Mouse (Mus musculus): Measurements from ENCODE around the gene 2310009B15Rik. TPM values are rescaled to one million over a fixed set of nuclear protein-coding genes. Genes with fewer than 3 reads are reported as not detected.

The 2310009B15Rik gene
- polyA plus RNA-seq, 1 experiment from 2014 or later: 45.3 TPM

DNA sequence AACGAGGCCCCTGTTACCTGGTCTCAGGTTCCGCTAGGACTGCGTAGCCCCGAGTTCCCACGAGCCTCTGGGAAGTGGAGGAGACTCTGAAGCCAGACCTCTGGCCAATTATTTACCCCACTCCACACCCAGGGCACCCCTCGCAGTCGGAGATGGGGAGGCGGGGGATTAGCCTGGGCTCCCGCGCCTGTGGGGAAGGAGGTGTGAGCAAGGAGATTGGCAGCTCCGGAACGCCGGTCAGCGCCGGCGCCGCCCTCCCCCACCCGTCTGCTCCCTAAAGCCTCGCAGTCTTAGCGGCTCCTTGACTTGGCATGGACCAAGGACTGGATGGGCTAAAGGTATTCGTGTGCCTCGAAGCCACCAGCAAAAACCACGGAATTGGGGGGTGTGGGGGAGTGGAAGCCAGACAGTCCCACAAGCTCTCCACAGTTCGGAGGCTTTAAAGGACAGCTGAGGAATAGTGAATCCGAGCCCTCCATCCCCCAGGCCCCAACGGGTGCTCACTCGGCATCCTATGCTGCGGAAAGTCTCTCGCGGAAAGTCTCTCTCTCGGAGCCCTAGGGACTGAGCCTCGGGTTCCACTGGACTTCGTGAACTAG lies 8.0 kb downstream of the 2310009B15Rik start, which contains the start of gene Lhx9:
Gene Lhx9, minus strand, starts transcription at position 67 of the 599 bp plus-strand sequence.
- H3K27ac ChIP-seq (replicated peaks): peak within 1 kb of the TSS; percentile 47
- WGBS: 0% methylated on average over 33 of the region's 33 CpGs
- H3K27me3 ChIP-seq (ENCODE audit: low read depth, poor library complexity, severe bottlenecking): peaks cover 91% of the 10 kb centered on the region
- no peaks in the 10 kb centered on the region for H3K9me3 ChIP-seq (replicated peaks)
- H3K4me1 ChIP-seq: peaks cover 44% of the 10 kb centered on the region
- H3K36me3 ChIP-seq: peaks cover 12% of the 10 kb centered on the region
- DNase-seq (ENCODE audit: low spot score): peak; percentile 71
- H3K4me3 ChIP-seq: peak within 1 kb of the TSS; percentile 52

DNA sequence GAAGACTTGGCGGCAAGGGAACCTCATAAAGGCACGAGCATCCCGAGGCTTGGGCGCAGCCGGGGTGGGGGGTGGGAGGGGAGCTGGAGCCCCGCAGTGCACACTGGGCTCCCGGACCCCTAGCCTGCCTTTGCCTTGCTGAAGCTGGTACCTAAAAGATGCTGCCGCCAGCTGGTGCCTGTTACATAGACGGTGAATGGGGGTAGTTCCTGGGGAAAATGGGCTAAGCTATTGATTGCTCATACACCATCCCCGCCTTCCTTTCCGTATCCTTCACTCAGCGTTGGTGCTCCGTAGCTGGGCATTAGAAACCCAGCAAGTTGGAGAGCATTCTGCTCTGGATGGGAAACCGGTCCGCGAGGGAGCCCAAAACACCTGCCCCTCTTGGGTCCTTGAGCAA lies 8.6 kb downstream of the 2310009B15Rik start:
- Histone ChIP-seq H3K9me3 (replicated peaks) (no peaks in the 10 kb centered on the region), H3K27ac (replicated peaks) (peak overlapping the region; percentile 46), H3K27me3 (ENCODE audit: low read depth, poor library complexity, severe bottlenecking) (peaks cover 97% of the 10 kb centered on the region), H3K4me1 (peaks cover 49% of the 10 kb centered on the region), H3K36me3 (peaks cover 12% of the 10 kb centered on the region), H3K4me3 (peak overlapping the region; percentile 52)
- under 1% methylated on average over 16 of the region's 16 CpGs for WGBS
- DNase-seq (ENCODE audit: low spot score): peak; percentile 52

DNA sequence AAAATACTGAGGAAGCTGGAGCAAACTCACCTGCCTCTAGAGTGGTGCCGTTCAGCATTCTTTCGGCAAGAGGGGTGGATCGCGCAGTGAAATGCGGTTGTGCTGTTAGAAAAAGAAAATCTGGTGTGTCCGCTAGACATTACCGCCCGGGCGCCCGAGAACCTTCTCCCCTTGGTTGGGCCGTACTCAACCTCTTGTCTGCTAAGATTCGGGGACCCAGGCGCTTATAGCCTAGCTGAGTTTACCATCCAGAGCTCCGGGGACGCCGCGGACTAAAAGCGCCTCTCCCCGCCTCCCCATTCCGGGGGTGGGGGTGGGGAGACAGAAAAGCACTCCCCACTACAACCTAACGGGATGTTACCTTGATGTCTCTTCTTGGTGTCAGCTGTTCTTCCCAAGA lies 9.5 kb downstream of the 2310009B15Rik start:
- peaks cover 57% of the 10 kb centered on the region for H3K4me1 ChIP-seq
- peak overlapping the region; percentile 47; the same call in 1 of the 2 replicates for H3K27ac ChIP-seq (replicated peaks)
- peaks cover 12% of the 10 kb centered on the region for H3K36me3 ChIP-seq
- no peaks in the 10 kb centered on the region for H3K9me3 ChIP-seq (replicated peaks)
- peak overlapping the region; percentile 52 for H3K4me3 ChIP-seq
- WGBS: under 1% methylated on average over 21 of the region's 21 CpGs
- H3K27me3 ChIP-seq (ENCODE audit: low read depth, poor library complexity, severe bottlenecking): peaks cover 98% of the 10 kb centered on the region
- peak; percentile 47 for DNase-seq (ENCODE audit: low spot score)

DNA sequence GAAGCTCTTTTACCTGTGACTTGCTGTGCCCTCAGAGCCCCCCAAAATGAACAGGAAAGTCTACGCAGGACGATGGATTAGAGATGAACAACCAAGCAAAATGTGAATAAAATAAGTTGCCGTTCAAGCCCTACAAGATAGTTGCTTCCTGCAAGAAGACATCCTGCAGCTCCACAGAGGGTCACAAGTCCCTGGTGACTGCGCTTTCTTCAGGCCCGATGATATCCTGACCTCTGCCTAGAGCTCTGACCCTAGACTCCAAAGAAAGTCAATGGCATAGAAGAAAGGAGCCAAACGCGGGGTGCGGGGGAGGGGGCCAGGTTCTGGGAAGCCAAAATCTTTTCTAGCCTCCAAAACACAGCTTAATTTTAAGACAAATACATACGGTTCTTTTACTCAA lies 10.1 kb downstream of the 2310009B15Rik start:
- Histone ChIP-seq H3K4me3 (peak overlapping the region; percentile 52), H3K36me3 (peaks cover 7% of the 10 kb centered on the region), H3K27me3 (ENCODE audit: low read depth, poor library complexity, severe bottlenecking) (peaks cover 100% of the 10 kb centered on the region), H3K9me3 (replicated peaks) (no peaks in the 10 kb centered on the region), H3K27ac (replicated peaks) (no peak overlapping the region), H3K4me1 (peaks cover 62% of the 10 kb centered on the region)
- peak; percentile 50 for DNase-seq (ENCODE audit: low spot score)
- WGBS: 1% methylated on average over 9 of the region's 9 CpGs

DNA sequence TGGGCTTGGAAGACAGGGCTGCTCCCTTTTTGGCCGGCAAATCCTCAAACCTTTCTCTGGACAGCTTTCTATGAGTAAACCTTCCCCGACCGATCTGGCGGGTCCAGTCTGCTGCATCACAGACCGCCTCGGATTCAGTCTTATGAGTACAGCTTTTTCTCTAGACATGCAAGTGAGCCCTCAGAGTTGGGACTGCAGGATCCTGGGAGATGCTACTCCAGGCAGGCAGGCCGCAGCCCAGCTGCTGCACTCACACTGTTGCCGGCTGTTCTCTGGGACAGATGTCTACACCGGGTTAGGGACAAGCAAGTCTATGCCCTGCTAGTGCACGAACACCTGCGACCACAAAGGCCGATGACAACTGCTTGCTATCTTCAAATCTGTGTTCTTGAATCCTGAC lies 10.5 kb downstream of the 2310009B15Rik start:
- Histone ChIP-seq H3K36me3 (peaks cover 3% of the 10 kb centered on the region), H3K4me1 (peaks cover 67% of the 10 kb centered on the region), H3K4me3 (peak overlapping the region; percentile 52), H3K27ac (replicated peaks) (no peak overlapping the region; the same call in 1 of the 2 replicates), H3K9me3 (replicated peaks) (no peaks in the 10 kb centered on the region), H3K27me3 (ENCODE audit: low read depth, poor library complexity, severe bottlenecking) (peaks cover 100% of the 10 kb centered on the region)
- WGBS: 3% methylated on average over 12 of the region's 12 CpGs
- DNase-seq (ENCODE audit: low spot score): peak; percentile 51

DNA sequence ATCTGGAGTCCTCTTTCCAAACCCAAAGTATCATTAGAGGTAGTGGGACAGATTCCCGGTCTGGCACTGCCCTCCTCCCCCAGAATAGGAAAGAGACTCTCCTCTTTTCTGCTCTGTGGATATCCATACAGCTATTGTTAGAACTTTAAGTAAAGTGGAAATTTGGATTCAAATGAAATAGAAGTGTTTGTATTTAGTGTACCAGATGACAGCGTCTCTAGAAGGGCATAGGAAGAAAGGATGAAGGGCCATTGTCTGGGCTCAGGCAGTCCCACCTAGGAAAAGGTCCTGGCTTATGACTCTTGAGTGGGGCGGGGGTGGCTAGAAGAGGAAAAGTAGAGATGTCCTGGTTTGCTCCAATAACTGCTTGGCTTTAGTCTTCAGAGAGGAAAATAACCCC lies 11.2 kb downstream of the 2310009B15Rik start:
- peaks cover 100% of the 10 kb centered on the region for H3K27me3 ChIP-seq (ENCODE audit: low read depth, poor library complexity, severe bottlenecking)
- peaks cover 72% of the 10 kb centered on the region for H3K4me1 ChIP-seq
- peak overlapping the region; percentile 52 for H3K4me3 ChIP-seq
- 9% methylated on average over 3 of the region's 3 CpGs for WGBS
- H3K36me3 ChIP-seq: no peaks in the 10 kb centered on the region
- H3K27ac ChIP-seq (replicated peaks): no peak overlapping the region
- DNase-seq (ENCODE audit: low spot score): no peak
- H3K9me3 ChIP-seq (replicated peaks): no peaks in the 10 kb centered on the region

DNA sequence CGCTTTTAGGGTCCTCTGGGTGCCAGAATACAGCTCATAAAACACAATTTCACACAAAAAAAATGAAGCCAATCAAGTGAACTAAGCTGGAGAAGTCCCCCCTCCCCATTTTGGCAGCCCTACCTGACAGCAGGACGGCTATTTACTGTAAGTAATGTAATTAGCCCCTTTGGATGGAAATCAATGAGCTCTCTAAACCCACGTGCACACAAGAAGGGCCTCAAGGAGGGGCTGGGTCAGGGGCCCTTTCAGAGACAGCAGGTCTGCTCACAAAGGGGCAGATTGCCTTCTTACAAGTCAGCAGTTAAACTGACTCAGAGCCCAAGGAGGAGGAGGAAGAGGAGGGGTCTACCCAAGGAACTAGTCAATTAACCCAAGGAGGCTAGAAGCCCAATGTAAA lies 12.5 kb downstream of the 2310009B15Rik start:
- H3K27me3 ChIP-seq (ENCODE audit: low read depth, poor library complexity, severe bottlenecking): peaks cover 100% of the 10 kb centered on the region
- peaks cover 73% of the 10 kb centered on the region for H3K4me1 ChIP-seq
- WGBS: 4% methylated on average over 3 of the region's 3 CpGs
- no peaks in the 10 kb centered on the region for H3K36me3 ChIP-seq
- peak overlapping the region; percentile 53 for H3K4me3 ChIP-seq
- no peak overlapping the region; the same call in 1 of the 2 replicates for H3K27ac ChIP-seq (replicated peaks)
- no peaks in the 10 kb centered on the region for H3K9me3 ChIP-seq (replicated peaks)
- peak; percentile 39 for DNase-seq (ENCODE audit: low spot score)

DNA sequence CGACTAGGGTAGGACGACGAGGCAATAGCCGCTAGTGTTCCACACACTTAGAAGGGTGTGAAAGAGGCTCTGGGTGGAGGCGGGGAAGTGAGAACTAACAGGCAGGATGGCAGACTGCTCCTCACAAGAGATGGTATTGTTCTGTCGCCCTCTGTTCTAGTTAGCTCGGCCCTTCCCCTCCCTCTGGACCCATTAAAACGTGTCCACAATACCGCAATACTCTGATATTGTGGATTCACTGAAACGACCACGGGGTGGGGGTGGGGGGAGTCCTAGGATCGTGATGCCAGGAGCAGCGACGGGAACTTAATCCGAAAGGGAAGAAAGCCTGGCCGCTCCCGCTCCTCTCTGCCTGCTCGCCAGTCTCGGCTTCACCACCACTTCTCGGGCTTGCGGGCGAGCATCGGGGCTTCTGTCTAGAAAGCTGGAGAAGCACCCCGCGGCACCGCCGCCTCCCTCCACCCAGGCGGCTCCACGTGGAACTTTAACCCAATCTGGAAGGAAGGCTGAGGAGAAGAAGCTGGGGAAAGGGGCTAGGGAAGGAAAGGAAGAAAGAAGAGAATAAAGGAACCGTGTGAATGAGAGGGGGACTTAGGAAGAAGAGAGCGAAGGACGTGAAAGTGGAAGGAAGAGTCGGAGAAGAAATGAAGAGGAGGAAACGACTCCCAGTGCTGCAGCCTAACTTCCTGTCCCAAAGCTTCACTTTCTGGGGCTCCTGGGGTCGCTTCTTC lies 13.1 kb downstream of the 2310009B15Rik start:
- under 1% methylated on average over 35 of the region's 35 CpGs for WGBS
- no peaks in the 10 kb centered on the region for H3K9me3 ChIP-seq (replicated peaks)
- peak; percentile 79 for DNase-seq (ENCODE audit: low spot score)
- peak overlapping the region; percentile 53 for H3K4me3 ChIP-seq
- H3K36me3 ChIP-seq: no peaks in the 10 kb centered on the region
- H3K27me3 ChIP-seq (ENCODE audit: low read depth, poor library complexity, severe bottlenecking): peaks cover 100% of the 10 kb centered on the region
- H3K27ac ChIP-seq (replicated peaks): peak overlapping the region; percentile 71
- H3K4me1 ChIP-seq: peaks cover 67% of the 10 kb centered on the region

DNA sequence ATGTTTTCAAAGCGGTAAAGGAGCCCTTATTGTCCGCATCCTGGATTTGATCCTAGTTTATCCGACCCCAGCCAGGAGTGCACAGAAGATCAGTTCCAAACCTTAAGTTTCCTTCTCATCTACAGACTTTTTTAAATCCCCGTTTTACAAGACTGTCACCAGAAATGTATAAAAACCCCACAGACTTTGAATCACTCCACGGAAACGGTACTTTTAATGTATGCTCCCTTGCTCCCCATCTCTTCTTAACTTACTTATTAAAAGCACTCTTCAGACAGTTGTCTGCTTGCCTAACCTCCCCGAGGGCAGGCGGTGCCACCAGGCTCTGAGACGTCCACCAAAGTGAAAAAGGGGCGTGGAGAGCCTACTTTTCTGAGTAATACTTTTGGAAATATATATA lies 13.9 kb downstream of the 2310009B15Rik start:
- Histone ChIP-seq H3K9me3 (replicated peaks) (no peaks in the 10 kb centered on the region), H3K27me3 (ENCODE audit: low read depth, poor library complexity, severe bottlenecking) (peaks cover 100% of the 10 kb centered on the region), H3K4me1 (peaks cover 66% of the 10 kb centered on the region), H3K36me3 (no peaks in the 10 kb centered on the region), H3K4me3 (peak overlapping the region; percentile 59), H3K27ac (replicated peaks) (no peak overlapping the region)
- no peak for DNase-seq (ENCODE audit: low spot score)
- 0% methylated on average over 10 of the region's 10 CpGs for WGBS

DNA sequence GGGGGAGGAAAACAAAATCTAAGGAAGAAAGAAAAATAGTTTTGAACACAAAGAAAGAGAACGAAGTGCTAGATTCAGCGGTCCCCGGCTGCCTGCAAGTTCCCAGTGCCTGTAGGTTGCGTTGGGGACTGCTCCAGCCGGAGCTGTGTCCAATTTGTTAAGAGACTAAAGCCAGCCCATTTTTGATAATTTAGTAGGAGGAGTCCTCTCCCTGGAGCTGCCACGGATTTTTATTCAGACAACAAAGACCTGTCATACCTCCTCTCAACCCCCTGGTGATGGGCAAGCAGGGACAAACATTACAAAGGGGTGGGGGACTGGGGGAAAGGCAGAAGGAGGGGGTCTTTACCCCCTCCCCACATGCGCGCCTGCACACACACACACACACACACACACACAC lies 14.3 kb downstream of the 2310009B15Rik start:
- H3K36me3 ChIP-seq: no peaks in the 10 kb centered on the region
- peaks cover 62% of the 10 kb centered on the region for H3K4me1 ChIP-seq
- WGBS: under 1% methylated on average over 8 of the region's 8 CpGs
- peaks cover 100% of the 10 kb centered on the region for H3K27me3 ChIP-seq (ENCODE audit: low read depth, poor library complexity, severe bottlenecking)
- H3K9me3 ChIP-seq (replicated peaks): no peaks in the 10 kb centered on the region
- H3K4me3 ChIP-seq: peak overlapping the region; percentile 59
- DNase-seq (ENCODE audit: low spot score): peak; percentile 66
- peak overlapping the region; percentile 77 for H3K27ac ChIP-seq (replicated peaks)

DNA sequence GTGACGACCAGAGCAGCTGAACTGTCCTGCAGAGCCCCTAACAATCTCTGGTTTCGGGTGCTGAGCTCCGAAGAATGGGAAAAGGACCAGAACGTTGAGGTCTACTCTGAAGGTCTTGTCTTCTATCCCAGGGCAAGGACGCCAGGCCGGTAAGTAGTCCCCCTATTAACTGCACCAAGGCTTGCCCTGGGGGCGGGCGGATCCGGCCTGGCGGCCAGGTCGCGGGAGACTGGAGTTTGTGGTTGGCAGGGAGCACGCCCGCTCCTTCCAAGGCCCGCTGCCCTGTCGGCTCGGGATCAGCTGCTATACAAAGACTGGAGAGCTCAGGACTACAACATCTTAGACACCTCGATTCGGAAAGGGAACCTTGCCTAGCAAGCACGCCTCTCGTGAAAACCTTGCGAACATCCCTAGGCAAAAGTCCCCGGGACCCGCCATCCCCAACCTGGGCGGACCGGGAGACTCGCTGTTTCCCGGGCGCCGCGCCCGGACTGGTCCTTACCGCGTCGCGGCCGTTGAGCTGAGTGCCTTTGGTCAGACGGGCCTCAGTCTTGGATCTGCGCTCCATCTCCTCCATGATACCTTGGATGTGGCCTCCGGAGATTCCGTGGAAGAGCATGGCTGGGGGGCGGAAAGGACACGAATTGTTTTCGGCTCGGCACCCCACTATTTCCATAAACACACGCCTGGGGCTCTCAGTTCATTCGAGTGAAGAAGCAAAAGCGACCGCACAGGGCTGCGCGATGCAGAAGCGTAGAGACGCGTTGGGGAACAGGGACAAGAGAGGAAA lies 15.2 kb downstream of the 2310009B15Rik start:
- Histone ChIP-seq H3K9me3 (replicated peaks) (no peaks in the 10 kb centered on the region), H3K27me3 (ENCODE audit: low read depth, poor library complexity, severe bottlenecking) (peaks cover 100% of the 10 kb centered on the region), H3K4me3 (peak overlapping the region; percentile 59), H3K27ac (replicated peaks) (peak overlapping the region; percentile 77), H3K36me3 (no peaks in the 10 kb centered on the region), H3K4me1 (peaks cover 53% of the 10 kb centered on the region)
- peak; percentile 86 for DNase-seq (ENCODE audit: low spot score)
- WGBS: 2% methylated on average over 54 of the region's 54 CpGs

DNA sequence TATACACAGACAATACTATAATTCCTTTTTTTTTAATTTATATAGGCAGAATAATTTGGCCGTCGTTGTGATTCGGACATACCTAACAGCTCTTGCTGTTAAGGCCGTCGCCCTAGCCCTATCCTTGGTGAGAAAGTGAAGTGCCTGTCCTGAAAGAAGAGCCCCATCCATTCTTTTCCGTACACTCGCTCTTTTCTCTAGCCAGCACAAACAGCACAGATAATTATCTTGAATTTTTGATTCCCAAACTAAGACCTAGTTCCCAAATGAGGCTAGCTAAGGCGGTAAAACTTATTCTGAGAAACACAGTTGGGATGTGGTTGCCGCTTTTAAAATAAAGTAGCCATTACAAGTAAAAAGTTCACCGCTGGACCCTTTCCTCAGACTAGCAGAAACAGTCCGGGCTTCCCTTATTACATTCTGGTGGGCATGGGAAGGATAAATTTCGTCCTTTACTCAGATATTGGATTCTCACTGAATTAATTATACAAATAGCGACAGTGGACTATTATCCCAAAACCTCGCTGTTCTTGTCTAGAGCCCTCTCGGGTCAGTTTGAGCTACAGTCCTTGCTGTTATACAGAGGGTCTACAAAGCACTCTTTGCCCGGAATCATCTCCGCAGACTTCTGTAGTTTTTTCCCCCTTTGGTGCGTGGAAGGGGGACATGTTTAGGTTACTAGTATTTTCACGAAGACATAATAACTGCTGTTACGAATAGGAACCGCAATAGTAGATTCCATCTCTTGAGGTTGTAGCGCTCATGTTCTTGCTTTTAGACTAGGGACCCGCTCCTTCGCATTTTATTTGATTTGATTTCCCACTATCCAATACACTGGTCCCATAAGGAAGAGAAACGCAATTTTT lies 16.0 kb downstream of the 2310009B15Rik start:
- no peaks in the 10 kb centered on the region for H3K36me3 ChIP-seq
- no peaks in the 10 kb centered on the region for H3K9me3 ChIP-seq (replicated peaks)
- 5% methylated on average over 25 of the region's 25 CpGs for WGBS
- peak overlapping the region; percentile 77; the same call in 1 of the 2 replicates for H3K27ac ChIP-seq (replicated peaks)
- peaks cover 48% of the 10 kb centered on the region for H3K4me1 ChIP-seq
- H3K4me3 ChIP-seq: peak overlapping the region; percentile 59
- peak; percentile 33 for DNase-seq (ENCODE audit: low spot score)
- H3K27me3 ChIP-seq (ENCODE audit: low read depth, poor library complexity, severe bottlenecking): peaks cover 100% of the 10 kb centered on the region
